Mouse (Mus musculus): ENCODE measurements at regions not wholly inside any gene's neighbourhood (a gene's known extent, or its start where the extent isn't known, plus 50 kb on each side); places are given as distances from the start of the nearest gene placed in this dataset. TPM values are rescaled to one million over a fixed set of nuclear protein-coding genes. Genes with fewer than 3 reads are reported as not detected.

DNA sequence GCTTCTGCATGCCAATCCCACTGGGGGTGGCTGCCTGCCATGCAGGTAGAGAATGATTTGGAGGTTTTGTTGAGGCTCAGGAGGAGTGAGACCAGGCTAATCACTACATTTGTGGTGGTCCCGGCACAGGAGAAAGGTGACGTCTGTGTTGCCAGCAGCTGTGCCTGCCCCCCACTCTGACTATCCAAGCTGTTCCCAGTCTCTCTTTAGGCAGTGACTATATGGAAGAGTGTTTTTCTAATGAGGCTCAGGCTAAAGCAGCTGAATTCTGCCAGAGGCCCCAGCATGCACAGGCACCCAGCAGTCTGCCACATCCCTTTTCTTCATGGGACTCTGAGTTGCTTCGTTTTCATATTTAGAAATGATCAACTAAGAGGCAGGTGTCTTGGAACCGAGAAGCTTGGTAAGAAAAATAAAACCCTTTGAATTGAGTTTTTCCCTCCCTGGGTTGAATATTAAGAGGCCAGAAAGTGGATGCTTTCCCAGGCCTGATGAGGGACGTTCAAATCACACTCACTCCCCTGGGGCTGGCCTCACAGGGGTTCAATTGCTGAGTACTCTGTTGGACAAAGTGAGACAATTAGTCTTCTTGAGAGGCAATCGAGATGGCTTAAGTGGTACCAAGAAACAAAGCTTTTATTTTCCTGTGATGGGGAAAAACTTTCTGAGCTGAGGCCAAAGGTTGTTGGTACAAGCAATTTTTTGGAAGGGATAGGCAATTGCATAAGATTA is 82.5 kb upstream of the Dab1 start:
- no peak for ATAC-seq (ENCODE audit: insufficient number of reproducible peaks, low FRiP score, low TSS enrichment, low read depth)
- 54% methylated on average over 6 of the region's 6 CpGs for WGBS

DNA sequence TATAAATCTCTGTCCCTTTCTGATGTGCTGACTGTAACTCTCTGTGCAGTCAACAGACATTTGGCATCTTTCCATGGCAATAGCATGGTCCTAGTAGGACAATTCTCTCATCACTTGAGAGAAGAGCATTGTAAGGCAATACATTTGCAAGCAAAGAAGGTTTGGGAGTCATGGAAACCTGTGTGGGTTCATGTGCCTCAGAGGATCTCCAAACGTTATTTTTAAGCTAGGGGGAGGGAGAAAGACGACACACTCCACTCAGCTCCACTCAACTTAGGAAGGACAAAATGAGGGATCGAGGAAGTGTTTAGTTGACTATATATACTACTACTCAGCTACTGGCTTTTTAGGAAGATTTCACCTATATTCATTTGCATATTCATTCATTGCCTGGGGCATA is 78.2 kb upstream of the Dab1 start:
- no peaks in the 10 kb centered on the region for H3K27me3 ChIP-seq
- no peak overlapping the region for H3K27ac ChIP-seq
- no peaks in the 10 kb centered on the region for H3K4me1 ChIP-seq
- H3K4me2 ChIP-seq, result no peak overlapping the region
- no peak overlapping the region for H3K9ac ChIP-seq
- no peak for ATAC-seq (ENCODE audit: insufficient number of reproducible peaks, low FRiP score, low TSS enrichment, low read depth)
- no peaks in the 10 kb centered on the region for H3K9me3 ChIP-seq
- H3K4me3 ChIP-seq, result no peak overlapping the region
- no peaks in the 10 kb centered on the region for H3K36me3 ChIP-seq
- WGBS, result 56% methylated on average over 3 of the region's 3 CpGs

More for the DNA sequence above, 82.5 kb upstream of the Dab1 start:
- H3K4me2 ChIP-seq, result no peak overlapping the region
- no peaks in the 10 kb centered on the region for H3K9me3 ChIP-seq
- H3K4me3 ChIP-seq, result no peak overlapping the region
- H3K36me3 ChIP-seq, result no peaks in the 10 kb centered on the region
- no peak overlapping the region for H3K27ac ChIP-seq
- H3K9ac ChIP-seq, result no peak overlapping the region
- H3K27me3 ChIP-seq, result no peaks in the 10 kb centered on the region
- no peaks in the 10 kb centered on the region for H3K4me1 ChIP-seq

DNA sequence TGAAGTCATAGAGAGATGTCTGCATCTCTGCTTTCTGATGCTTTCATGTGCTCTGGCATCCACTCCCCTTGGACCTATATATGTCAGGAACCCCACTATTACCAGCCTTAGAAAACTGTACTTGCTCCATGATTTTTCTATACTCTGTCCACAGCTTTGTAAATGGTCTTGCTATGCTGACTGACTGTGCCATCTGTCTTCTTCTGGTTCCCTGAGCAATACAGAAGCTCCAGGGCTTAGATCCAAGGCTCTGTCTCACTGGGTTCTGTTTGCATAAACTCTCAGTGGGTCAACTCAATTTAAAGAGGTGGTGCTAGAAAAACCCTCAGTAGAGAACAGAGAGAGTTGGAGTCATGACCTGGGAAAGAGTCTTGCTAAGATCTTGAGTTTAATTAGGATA is 71.9 kb upstream of the Dab1 start:
- ATAC-seq (ENCODE audit: insufficient number of reproducible peaks, low FRiP score, low TSS enrichment, low read depth), result no peak
- no peak overlapping the region for H3K4me2 ChIP-seq

DNA sequence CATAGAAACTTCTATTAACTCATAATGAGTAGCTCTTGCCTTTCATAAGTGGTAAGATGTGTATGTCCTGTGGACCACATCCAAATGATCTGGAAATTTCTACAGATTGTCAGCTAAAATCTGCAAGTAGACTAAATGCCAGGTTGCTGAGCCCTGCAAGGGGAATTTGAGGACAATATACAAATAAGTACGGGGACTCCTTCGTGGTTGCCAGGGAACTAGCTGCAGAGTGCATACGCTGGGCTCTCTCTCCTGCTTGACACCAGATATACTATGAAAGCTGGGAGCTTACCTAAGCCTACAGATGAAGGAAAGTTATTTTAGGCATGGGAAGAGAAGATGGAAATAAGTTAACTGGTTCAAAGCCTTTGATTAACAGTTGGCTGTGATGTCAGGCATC is 66.7 kb upstream of the Dab1 start:
- no peak overlapping the region for H3K27ac ChIP-seq
- 77% methylated on average over 3 of the region's 3 CpGs for WGBS
- no peaks in the 10 kb centered on the region for H3K27me3 ChIP-seq
- H3K4me3 ChIP-seq, result no peak overlapping the region
- no peaks in the 10 kb centered on the region for H3K4me1 ChIP-seq
- H3K36me3 ChIP-seq, result no peaks in the 10 kb centered on the region
- H3K9me3 ChIP-seq, result no peaks in the 10 kb centered on the region
- ATAC-seq (ENCODE audit: insufficient number of reproducible peaks, low FRiP score, low TSS enrichment, low read depth), result no peak
- H3K4me2 ChIP-seq, result no peak overlapping the region
- no peak overlapping the region for H3K9ac ChIP-seq

More for the DNA sequence above, 71.9 kb upstream of the Dab1 start:
- no peaks in the 10 kb centered on the region for H3K27me3 ChIP-seq
- H3K36me3 ChIP-seq, result no peaks in the 10 kb centered on the region
- no peak overlapping the region for H3K9ac ChIP-seq
- no peak overlapping the region for H3K4me3 ChIP-seq
- H3K9me3 ChIP-seq, result no peaks in the 10 kb centered on the region
- no peak overlapping the region for H3K27ac ChIP-seq
- H3K4me1 ChIP-seq, result no peaks in the 10 kb centered on the region

DNA sequence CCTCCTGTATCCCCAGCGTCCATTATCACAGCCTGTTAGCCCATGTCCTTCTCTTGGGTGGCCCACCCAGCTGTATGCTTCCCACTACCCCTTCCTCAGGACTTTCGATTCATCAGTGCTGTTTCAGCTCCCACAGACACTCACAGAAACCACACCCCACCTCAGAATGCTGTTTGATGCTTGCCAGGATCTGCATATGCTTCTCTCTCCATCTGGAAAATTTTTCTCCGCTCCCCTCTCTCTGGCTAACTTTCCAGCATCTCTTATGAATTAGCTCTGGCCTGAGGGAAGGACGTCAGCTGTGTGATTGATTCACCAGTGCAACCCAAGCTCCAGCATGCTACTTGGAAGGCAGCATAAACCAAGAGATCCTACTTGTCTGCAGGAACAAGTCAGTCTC is 66.0 kb upstream of the Dab1 start:
- Histone ChIP-seq H3K9me3 (no peaks in the 10 kb centered on the region), H3K36me3 (no peaks in the 10 kb centered on the region), H3K4me1 (no peaks in the 10 kb centered on the region), H3K27ac (no peak overlapping the region), H3K4me3 (no peak overlapping the region), H3K9ac (no peak overlapping the region), H3K27me3 (no peaks in the 10 kb centered on the region), H3K4me2 (no peak overlapping the region)
- 0 out of 2 replicates have a peak, but pooled peaks have one; percentile 35 for ATAC-seq (ENCODE audit: insufficient number of reproducible peaks, low FRiP score, low TSS enrichment, low read depth)
- WGBS, result 48% methylated on average over 4 of the region's 4 CpGs

DNA sequence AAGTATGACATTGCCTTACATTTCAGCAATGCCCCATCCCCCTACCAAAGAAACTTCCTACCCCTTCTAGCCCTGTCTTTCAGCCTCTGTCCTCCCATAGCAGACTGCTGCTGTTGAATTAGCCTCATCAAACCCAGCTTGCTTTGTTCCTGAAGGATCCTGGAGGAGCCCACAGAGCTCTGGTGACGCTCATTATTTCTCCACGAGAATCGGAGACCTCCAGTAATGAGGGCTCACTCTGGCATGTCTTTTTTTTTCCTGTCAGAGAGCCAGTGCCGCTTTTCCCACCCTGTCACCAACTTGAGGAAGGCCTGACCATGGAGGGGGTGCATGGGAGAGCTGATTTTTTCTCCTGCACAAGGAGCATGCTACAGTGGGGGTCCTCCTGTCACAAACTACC is 64.6 kb upstream of the Dab1 start:
- Histone ChIP-seq H3K4me3 (no peak overlapping the region), H3K9ac (no peak overlapping the region), H3K27ac (no peak overlapping the region), H3K9me3 (no peaks in the 10 kb centered on the region), H3K27me3 (no peaks in the 10 kb centered on the region), H3K36me3 (no peaks in the 10 kb centered on the region), H3K4me1 (no peaks in the 10 kb centered on the region), H3K4me2 (no peak overlapping the region)
- ATAC-seq (ENCODE audit: insufficient number of reproducible peaks, low FRiP score, low TSS enrichment, low read depth), result no peak
- WGBS, result 51% methylated on average over 4 of the region's 4 CpGs

Small RNA genes lying in the stretch of these regions (microRNA-seq; reads per million reads assigned to microRNA genes)
- not detected for gene Gm23064

Data from limb, embryonic 15.5 days (tissue).